Mouse (Mus musculus) liver, embryonic 18 days (tissue): ENCODE data around the gene Acr. TPM values are rescaled to one million over a fixed set of nuclear protein-coding genes. Genes with fewer than 3 reads are reported as not detected.

ENCODE experiments used
- polyA plus RNA-seq: library from polyadenylated mRNA; depleted of rRNA; stranded (reverse); fragments of >200 nt; gene quantifications from 2 replicates; pipeline ENCODE4 v1.2.3, GENCODE M21; 2012; rRNA removed

Acr gene
- 0.04 and 0.07 TPM in 2 replicates for polyA plus RNA-seq

DNA sequence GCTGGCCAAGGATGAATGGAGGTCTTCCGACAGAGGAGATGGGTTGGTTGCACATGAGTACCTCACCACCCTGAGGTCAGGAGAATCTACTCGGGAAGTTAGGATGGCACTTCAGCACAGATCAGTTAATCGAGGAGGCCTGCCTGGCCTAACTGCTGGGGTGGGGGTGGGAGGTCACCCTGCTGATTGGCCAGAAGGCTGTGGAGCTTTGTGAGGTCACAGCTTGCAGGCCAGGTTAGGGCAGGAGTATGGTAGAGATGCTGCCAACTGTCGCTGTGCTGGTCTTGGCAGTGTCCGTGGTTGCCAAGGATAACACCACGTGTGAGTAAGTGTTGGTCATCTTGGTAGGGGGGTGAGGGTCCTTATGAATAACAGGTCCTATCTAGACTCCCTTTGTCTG, at the start of gene Acr:
Gene Acr (plus strand): TSS at position 213 of the 400 bp plus-strand sequence.

DNA sequence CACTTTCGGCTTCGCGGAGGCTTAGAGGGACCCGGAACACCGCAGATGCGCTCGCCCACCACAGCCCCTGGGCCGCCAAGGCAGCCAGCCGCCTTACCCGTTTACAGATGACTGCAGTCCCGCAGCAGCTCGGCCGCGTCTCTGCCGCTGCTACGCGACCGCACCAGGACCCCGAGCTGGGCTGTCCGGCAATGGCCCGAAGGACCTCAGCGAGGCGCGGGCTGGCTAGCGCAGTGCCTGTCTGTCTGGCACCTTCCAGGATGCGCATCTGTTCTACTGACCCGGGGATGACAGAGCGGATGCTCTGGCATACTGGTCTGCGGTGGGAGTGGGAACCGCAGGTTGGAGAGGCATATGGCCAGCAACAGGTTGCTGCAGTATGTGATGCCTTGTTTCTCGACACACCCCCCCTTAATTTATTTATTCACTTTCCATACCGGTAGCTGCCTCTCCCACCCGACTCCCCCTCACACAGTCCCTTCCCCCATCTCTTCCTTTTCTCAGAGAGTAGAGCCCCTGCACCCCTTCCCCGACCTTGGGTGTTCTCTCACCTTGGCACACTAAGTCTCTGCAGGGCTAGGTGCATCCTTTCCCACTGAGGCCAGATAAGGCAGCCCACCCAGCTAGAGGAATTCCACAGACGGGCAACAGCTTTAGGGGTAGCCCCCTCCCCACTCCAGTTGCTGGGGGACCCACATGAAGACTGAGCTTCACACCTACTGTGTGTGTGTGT, 23.8 kb downstream of the Acr start, which contains the start of gene Rabl2:
Gene Rabl2 (minus strand): TSS at position 201 of the 733 bp plus-strand sequence.

Other genes with a start within 250 kb of the Acr start
- 10.3 and 11.8 TPM in 2 replicates for gene Adm2, start 245.6 kb upstream of the Acr start, polyA plus RNA-seq
- gene Miox, start 233.9 kb upstream of the Acr start, polyA plus RNA-seq, result 12.7 and 15.7 TPM in 2 replicates
- gene Lmf2, start 212.7 kb upstream of the Acr start, polyA plus RNA-seq, result 9.9 and 11.9 TPM in 2 replicates
- gene Ncaph2, start 212.6 kb upstream of the Acr start, polyA plus RNA-seq, result 51.8 and 56.2 TPM in 2 replicates
- gene Sco2, start 194.5 kb upstream of the Acr start, polyA plus RNA-seq, result 21.4 and 21.6 TPM in 2 replicates
- gene Tymp, start 191.3 kb upstream of the Acr start, polyA plus RNA-seq, result 1.3 and 1.6 TPM in 2 replicates
- gene Odf3b, start 189.0 kb upstream of the Acr start, polyA plus RNA-seq, result 0.96 and 1.2 TPM in 2 replicates
- not detected in 2 replicates for gene Klhdc7b, start 183.4 kb upstream of the Acr start, polyA plus RNA-seq
- gene Syce3, start 157.8 kb upstream of the Acr start, polyA plus RNA-seq, result 0.19 TPM in 1 of 2 replicates, not detected in the other
- 21.3 and 23.0 TPM in 2 replicates for gene Cpt1b, start 142.5 kb upstream of the Acr start, polyA plus RNA-seq
- gene C730034F03Rik, start 138.7 kb upstream of the Acr start, polyA plus RNA-seq, result 1.2 and 1.3 TPM in 2 replicates
- 0.28 and 0.46 TPM in 2 replicates for gene Gm44502, start 138.6 kb upstream of the Acr start, polyA plus RNA-seq
- 28.2 and 29.0 TPM in 2 replicates for gene Chkb, start 138.4 kb upstream of the Acr start, polyA plus RNA-seq
- gene Mapk8ip2, start 114.4 kb upstream of the Acr start, polyA plus RNA-seq, result 0.01 TPM in 2 replicates
- 6.8 and 7.0 TPM in 2 replicates for gene Arsa, start 90.9 kb upstream of the Acr start, polyA plus RNA-seq
- 1.4 and 2.4 TPM in 2 replicates for gene Shank3, start 68.7 kb upstream of the Acr start, polyA plus RNA-seq
- 6.5 and 6.9 TPM in 2 replicates for gene Rabl2, start 23.6 kb downstream of the Acr start, polyA plus RNA-seq